Mouse (Mus musculus) testis, adult 10 weeks (tissue): ENCODE results near the gene Mettl5. TPM values are rescaled to one million over a fixed set of nuclear protein-coding genes. Genes with fewer than 3 reads are reported as not detected.

Experiments used
- polyA plus RNA-seq: library from polyadenylated mRNA; stranded (reverse); fragments of 350-450 nt; fragmentation: Illumina TruSeq; extraction: RNeasy Lipid Tissue Mini Kit (QIAGEN cat#74804); gene quantifications from one replicate; pipeline ENCODE4 v1.2.3, GENCODE M21; 2014; ENCODE audit warnings: low read depth, low replicate concordance

Mettl5 gene
- polyA plus RNA-seq: 20.5 TPM

GRCm38 (mm10) chr2:69885451-69886305 lies at the start of gene Mettl5:
Gene Mettl5, minus strand, starts transcription at chr2:69885615.

GRCm38 (mm10) chr2:69897039-69897617 lies 11.7 kb upstream of the Mettl5 start, which contains the start of gene Ubr3:
Gene Ubr3, plus strand, starts transcription at chr2:69897246.

DNA sequence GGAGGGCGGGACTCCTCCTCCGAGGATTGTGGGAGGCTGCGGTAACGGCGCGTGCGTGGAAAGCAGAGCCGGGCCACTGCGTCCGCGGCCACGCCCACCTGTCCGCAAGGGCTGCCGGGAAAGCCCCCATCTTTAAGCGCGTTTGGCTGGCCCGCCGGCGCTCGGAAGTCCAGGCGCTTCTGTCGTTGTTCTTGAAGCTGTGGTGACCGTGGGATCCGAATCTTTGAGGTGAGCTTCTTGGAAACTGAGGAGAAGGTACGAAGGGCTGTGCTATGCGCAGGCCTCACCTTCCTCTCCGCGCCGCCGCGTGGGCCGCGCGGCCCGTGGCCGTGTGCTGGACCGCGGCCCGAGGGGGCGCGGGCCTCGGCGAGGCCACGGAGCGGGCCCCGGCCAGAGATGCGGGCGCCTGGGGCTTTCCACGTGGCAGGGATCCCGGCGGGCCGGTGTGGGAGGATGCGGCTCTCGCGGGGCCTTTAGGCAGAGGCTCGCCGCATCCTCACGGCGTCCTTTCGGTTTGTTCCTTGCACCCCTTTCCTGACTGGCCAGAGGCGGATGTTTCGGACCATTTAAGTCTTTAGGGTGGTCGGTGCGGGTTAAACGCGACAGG lies 23.8 kb downstream of the Mettl5 start, which contains the start of gene Ssb:
TSS of gene Ssb (plus strand) at position 78 of the 607 bp plus-strand sequence.

DNA sequence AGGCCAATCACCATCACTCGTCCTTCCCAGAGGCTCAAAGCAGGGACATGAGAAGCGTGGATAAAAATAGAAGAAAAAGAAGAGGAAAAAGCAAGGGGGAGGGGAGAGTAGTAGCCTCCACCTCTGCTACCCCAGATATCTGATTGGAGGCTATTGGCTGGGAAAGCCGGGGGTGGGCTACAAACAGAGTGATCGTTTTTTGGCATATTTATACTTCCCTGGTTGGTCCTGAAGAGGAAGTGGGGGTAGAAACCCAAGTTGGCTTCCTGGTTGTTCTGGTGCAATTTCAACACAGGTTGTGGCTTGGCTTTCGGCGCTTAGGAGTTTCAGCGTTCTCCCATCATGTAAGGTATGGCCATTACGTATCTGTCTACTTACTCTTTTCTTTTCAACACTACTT lies 63.7 kb downstream of the Mettl5 start, which contains the start of gene Klhl23:
TSS of gene Klhl23 (plus strand) at position 234 of the 400 bp plus-strand sequence.

Other genes starting within 250 kb of the Mettl5 start
- gene Bbs5, start 238.4 kb downstream of the Mettl5 start, polyA plus RNA-seq: 290 TPM
- 7.3 TPM for gene Klhl41, start 215.5 kb downstream of the Mettl5 start, polyA plus RNA-seq
- gene Fastkd1, start 172.1 kb downstream of the Mettl5 start, polyA plus RNA-seq: 35.7 TPM
- 143 TPM for gene Ppig, start 163.1 kb downstream of the Mettl5 start, polyA plus RNA-seq
- 399 TPM for gene Ccdc173, start 96.0 kb downstream of the Mettl5 start, polyA plus RNA-seq
- gene Phospho2, start 96.0 kb downstream of the Mettl5 start, polyA plus RNA-seq: 903 TPM
- 103 TPM for gene Klhl23, start 63.7 kb downstream of the Mettl5 start, polyA plus RNA-seq
- 283 TPM for gene Ssb, start 24.1 kb downstream of the Mettl5 start, polyA plus RNA-seq
- gene Ubr3, start 11.6 kb upstream of the Mettl5 start, polyA plus RNA-seq: 37.1 TPM
- 0.15 TPM for gene Myo3b, start 153.5 kb upstream of the Mettl5 start, polyA plus RNA-seq